Mouse (Mus musculus) heart, embryonic 16.5 days (tissue): ENCODE data around the gene 9530077C05Rik. TPM values are rescaled to one million over a fixed set of nuclear protein-coding genes. Genes with fewer than 3 reads are reported as not detected.

ENCODE experiments used
- ATAC-seq: fragments of 200-750 bp; cut with Nextera tagmentation; replicated peaks from 2 replicates; pipeline ENCODE4 v1.8.0; 2017; ENCODE audit warnings: moderate number of reproducible peaks; ENCODE audit not compliant: insufficient read depth, low FRiP score; ENCODE audit errors: extremely low read depth
- H3K27ac ChIP-seq: fragments of 300-500 bp; sonication (generic); 2 replicates; pipeline ENCODE4 v1.5.1; 2014; ENCODE audit warnings: mild to moderate bottlenecking, low read length, control low read depth, moderate library complexity
- H3K27me3 ChIP-seq: fragments of 300-500 bp; sonication (generic); 2 replicates; pipeline ENCODE4 v1.6.1; 2014; ENCODE audit warnings: low read length, mixed read lengths; ENCODE audit not compliant: control insufficient read depth, insufficient read depth
- H3K36me3 ChIP-seq: fragments of 300-500 bp; sonication (generic); 2 replicates; pipeline ENCODE4 v1.6.1; 2014; ENCODE audit not compliant: control insufficient read depth, insufficient read depth
- H3K4me1 ChIP-seq: fragments of 300-500 bp; sonication (generic); 2 replicates; pipeline ENCODE4 v1.6.1; 2014; ENCODE audit warnings: low read length, mixed read lengths; ENCODE audit not compliant: control insufficient read depth, insufficient read depth
- H3K4me2 ChIP-seq: fragments of 300-500 bp; sonication (generic); 2 replicates; pipeline ENCODE4 v1.6.1; 2014; ENCODE audit warnings: low read depth, mild to moderate bottlenecking, control low read depth, low read length
- H3K4me3 ChIP-seq: fragments of 300-500 bp; sonication (generic); 2 replicates; pipeline ENCODE4 v1.5.1; 2014; ENCODE audit warnings: mild to moderate bottlenecking, control low read depth, low read length
- H3K9ac ChIP-seq: fragments of 300-500 bp; sonication (generic); 2 replicates; pipeline ENCODE4 v1.6.1; 2014; ENCODE audit warnings: low read length, control low read depth
- H3K9me3 ChIP-seq: fragments of 300-500 bp; sonication (generic); replicated peaks from 2 replicates; pipeline ENCODE4 v1.6.1; 2016; ENCODE audit warnings: low read length; ENCODE audit not compliant: control insufficient read depth
- WGBS: fragments of 180-500 bp; shearing (Covaris S2); extraction: QIAGEN DNeasy Blood & Tissue Kit; methylation state at CpG from one replicate; pipeline ENCODE4 v1.1.7; 2014; 5-methylcytosine and 5-hydroxymethylcytosine counted together
- polyA plus RNA-seq: library from polyadenylated mRNA; unstranded; fragments of >200 nt; fragmentation: Nextera tagmentation; extraction: Ambion mirVana; gene quantifications from 2 replicates; pipeline ENCODE4 v1.2.1, GENCODE M21; 2015

Gene 9530077C05Rik
- polyA plus RNA-seq, 1 experiment from 2014 or later = 3.7 TPM

DNA sequence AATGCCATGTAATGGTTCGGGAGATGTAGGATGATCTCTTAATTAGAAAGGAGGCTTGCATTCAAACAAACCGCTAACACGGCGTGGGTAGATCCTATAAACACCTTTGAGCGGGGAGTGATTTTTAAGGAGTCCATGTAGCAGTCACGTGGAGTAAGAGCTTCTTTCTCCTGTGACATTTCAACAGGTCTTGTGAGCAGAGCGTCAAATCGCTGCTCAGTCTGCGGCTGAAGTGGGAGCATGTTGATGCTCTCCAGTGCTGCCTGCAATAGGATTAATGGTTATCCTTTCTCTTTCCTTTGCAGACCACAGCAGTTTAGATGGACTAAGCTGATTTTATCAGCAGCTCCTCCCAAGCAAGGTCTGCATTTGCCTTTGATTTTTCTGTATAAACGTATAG, 65.0 kb downstream of the 9530077C05Rik start:
- no peak for ATAC-seq
- WGBS = 3% methylated on average over 10 of the region's 10 CpGs
- H3K27ac ChIP-seq = peak overlapping the region; percentile 64; the same call in 1 of the 2 replicates

DNA sequence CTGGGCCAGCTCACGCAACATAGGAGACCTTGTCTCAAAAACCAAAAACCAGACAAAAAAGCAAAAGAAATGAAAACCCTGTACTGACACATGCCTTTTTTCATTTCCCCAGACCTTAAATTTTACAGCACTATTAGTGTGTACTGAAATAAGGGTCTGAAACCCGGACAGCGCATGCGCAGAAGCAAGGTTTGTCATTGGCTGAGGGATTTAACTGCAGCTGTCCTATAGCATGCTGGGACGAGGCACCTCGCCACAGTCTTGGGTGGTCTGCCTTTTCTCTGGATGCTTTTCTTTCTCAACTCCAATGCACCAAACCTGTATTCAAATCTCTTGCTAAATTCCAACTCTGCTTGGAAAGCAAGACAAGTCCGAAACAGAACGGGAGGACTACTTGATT, 67.6 kb downstream of the 9530077C05Rik start:
- H3K4me3 ChIP-seq = no peak overlapping the region
- H3K27ac ChIP-seq = no peak overlapping the region
- H3K4me2 ChIP-seq = no peak overlapping the region
- H3K9ac ChIP-seq = no peak overlapping the region
- H3K36me3 ChIP-seq = no peaks in the 10 kb centered on the region
- H3K4me1 ChIP-seq = 0 out of 2 replicates have a peak, but pooled peaks cover 5% of the 10 kb centered on the region
- no peak for ATAC-seq
- WGBS = 89% methylated on average over 8 of the region's 8 CpGs
- no peaks in the 10 kb centered on the region for H3K27me3 ChIP-seq
- H3K9me3 ChIP-seq = no peaks in the 10 kb centered on the region

More for the DNA sequence above, 65.0 kb downstream of the 9530077C05Rik start:
- Histone ChIP-seq H3K4me2 (peak overlapping the region; percentile 99), H3K4me3 (peak overlapping the region; percentile 84), H3K9ac (peak overlapping the region; percentile 72), H3K4me1 (0 out of 2 replicates have a peak, but pooled peaks cover 5% of the 10 kb centered on the region), H3K27me3 (no peaks in the 10 kb centered on the region), H3K9me3 (no peaks in the 10 kb centered on the region), H3K36me3 (no peaks in the 10 kb centered on the region)

DNA sequence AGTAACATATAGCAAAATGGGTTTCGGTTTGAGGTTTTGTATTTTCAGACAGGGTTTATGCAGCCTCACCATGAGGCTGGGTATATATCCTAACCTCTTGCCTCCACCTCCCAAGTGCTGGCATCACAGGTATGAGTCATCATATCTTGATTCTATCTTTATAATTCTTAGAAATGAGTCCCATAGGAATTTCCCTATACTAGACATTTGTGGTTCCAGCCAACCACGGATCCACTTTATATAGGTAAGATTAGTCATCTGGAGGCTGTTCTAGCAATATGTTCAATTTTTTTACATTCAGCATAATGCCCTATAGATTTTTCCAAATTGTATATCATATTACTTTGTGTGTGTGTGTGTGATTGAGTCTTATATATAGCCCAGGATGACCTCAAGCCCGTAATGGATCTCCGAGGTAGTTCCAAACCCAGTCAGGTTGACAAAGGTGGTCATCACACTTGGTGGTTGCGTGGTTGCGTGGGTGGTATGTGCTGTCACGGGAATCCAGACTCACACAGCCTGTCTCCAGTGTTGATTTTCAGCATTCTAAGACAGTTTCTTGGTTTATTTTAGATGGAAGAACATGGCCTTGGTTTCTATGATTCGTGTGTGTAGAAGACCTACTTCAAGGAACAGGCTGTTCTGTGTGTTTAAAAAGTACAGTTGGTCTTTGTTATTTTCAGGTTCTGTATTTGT, 72.7 kb downstream of the 9530077C05Rik start:
- Histone ChIP-seq H3K36me3 (no peaks in the 10 kb centered on the region), H3K4me2 (no peak overlapping the region), H3K27me3 (no peaks in the 10 kb centered on the region), H3K9ac (no peak overlapping the region), H3K4me3 (no peak overlapping the region), H3K9me3 (no peaks in the 10 kb centered on the region), H3K4me1 (no peaks in the 10 kb centered on the region), H3K27ac (no peak overlapping the region)
- ATAC-seq = no peak
- 90% methylated on average over 8 of the region's 8 CpGs for WGBS

DNA sequence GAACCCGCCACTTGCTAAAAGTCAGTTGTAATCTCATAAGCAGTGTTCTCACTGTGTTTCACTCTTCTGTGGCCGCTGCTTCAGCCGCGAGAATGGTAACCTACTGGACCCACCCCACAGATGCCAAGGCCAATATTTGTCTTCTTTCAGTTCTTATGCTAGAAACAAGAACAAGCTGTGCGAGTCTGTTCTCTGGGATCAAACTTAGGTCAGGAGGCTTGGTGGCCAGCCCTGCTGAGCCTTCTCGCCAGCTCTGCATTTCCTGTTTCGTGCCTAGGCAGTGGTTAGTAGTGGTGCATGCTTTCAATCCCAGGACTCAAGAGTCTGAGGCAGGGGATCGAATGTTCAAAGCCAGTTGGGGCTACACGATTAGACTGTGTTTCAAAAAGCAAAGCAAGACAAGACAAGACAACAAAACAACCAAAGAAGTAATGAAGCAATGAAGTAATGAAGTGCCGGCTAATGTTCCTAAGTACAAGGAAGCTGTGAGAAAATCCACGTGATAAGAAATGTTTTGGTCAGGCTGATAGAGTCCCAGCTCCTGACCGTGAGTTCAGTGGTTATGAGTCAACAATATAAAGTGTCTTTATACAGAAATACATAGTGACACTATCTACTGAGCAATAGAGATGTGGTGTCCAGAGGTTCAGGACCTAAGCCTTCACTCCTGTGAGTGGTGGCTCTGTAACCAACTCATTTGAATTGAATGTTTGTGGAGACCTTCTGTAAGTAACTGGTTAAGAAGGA, 73.4 kb downstream of the 9530077C05Rik start:
- no peak for ATAC-seq
- Histone ChIP-seq H3K27me3 (no peaks in the 10 kb centered on the region), H3K4me2 (no peak overlapping the region), H3K36me3 (no peaks in the 10 kb centered on the region), H3K4me3 (no peak overlapping the region), H3K27ac (no peak overlapping the region), H3K9me3 (no peaks in the 10 kb centered on the region), H3K4me1 (no peaks in the 10 kb centered on the region), H3K9ac (no peak overlapping the region)
- 80% methylated on average over 12 of the region's 12 CpGs for WGBS

DNA sequence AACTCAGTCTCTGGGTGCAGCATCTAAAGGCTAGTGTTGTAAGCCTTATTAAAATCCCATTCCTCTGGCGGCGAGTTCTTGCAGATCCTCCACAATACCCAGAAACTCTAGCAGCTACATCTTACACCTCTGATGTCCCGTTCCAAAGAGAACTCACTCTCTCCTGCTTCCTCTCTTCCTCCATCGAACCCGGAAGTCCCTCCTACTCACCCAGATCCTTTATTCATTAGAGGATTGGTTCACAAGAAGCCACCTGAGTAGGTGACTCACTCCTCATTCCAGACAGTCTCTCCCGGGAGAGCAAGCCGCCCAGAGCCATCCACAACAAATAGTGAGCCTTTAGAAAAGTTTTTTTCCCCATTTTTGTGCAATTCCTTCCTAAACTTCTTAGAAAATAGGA, 74.9 kb downstream of the 9530077C05Rik start:
- no peak overlapping the region for H3K9ac ChIP-seq
- no peak overlapping the region for H3K4me2 ChIP-seq
- no peaks in the 10 kb centered on the region for H3K4me1 ChIP-seq
- H3K36me3 ChIP-seq = no peaks in the 10 kb centered on the region
- H3K9me3 ChIP-seq = no peaks in the 10 kb centered on the region
- no peak for ATAC-seq
- no peak overlapping the region for H3K27ac ChIP-seq
- no peak overlapping the region for H3K4me3 ChIP-seq
- WGBS = 86% methylated on average over 7 of the region's 7 CpGs
- H3K27me3 ChIP-seq = no peaks in the 10 kb centered on the region

DNA sequence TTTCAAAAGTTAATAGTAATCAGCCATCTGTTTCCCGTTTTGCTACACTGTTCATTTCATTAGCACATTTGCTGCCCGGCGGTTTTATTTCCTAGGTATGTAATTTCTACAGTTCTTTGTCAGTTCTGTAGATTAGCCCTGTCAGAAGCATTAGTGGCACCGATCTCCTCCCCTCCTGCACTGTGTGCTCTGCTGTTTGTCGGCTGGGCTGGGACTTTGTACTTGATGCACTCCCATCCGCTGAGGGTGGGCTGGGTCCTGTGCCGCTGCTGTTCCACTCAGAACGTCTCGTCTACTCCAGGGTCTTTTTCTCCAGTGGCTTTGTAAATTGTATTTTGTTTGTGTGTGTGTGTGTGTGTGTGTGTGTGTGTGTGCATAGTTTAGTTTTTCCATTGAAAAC, 77.7 kb downstream of the 9530077C05Rik start:
- Histone ChIP-seq H3K27me3 (no peaks in the 10 kb centered on the region), H3K9me3 (no peaks in the 10 kb centered on the region), H3K9ac (no peak overlapping the region), H3K4me3 (no peak overlapping the region), H3K27ac (no peak overlapping the region), H3K4me2 (no peak overlapping the region), H3K36me3 (no peaks in the 10 kb centered on the region; the same call in 1 of the 2 replicates), H3K4me1 (no peaks in the 10 kb centered on the region)
- 41% methylated on average over 9 of the region's 9 CpGs for WGBS
- no peak for ATAC-seq

Other genes starting within 250 kb of the 9530077C05Rik start
- gene Zfp872, start 223.4 kb upstream of the 9530077C05Rik start, polyA plus RNA-seq = 0.22 and 0.26 TPM in 2 replicates
- gene Zfp809, start 185.8 kb upstream of the 9530077C05Rik start, polyA plus RNA-seq = 21.7 and 22.0 TPM in 2 replicates
- 4.3 and 4.4 TPM in 2 replicates for gene Zfp599, start 151.6 kb upstream of the 9530077C05Rik start, polyA plus RNA-seq
- gene Zfp810, start 103.9 kb upstream of the 9530077C05Rik start, polyA plus RNA-seq = 13.3 and 14.7 TPM in 2 replicates
- 53.7 and 54.6 TPM in 2 replicates for gene Anln, start 22.3 kb upstream of the 9530077C05Rik start, polyA plus RNA-seq
- gene Gm17545, start 42.8 kb downstream of the 9530077C05Rik start, polyA plus RNA-seq = not detected in 2 replicates
- 47.3 and 48.4 TPM in 2 replicates for gene Rp9, start 58.2 kb downstream of the 9530077C05Rik start, polyA plus RNA-seq
- gene Bbs9, start 64.2 kb downstream of the 9530077C05Rik start, polyA plus RNA-seq = 7.9 and 8.1 TPM in 2 replicates